Mouse (Mus musculus) embryo, embryonic 9.5 days (tissue): Measurements from ENCODE around the gene Klra4.
"Not testable (repeated sequence)": the region's sequence is repeated elsewhere in the genome, so short reads cannot be mapped to it uniquely, and the experiment has no call there.

Experiments
- DNase-seq: peaks from one replicate; pipeline ENCODE4 v3.0.0-alpha.2; 2017; ENCODE audit errors: extremely low spot score

Klra4 gene

DNA sequence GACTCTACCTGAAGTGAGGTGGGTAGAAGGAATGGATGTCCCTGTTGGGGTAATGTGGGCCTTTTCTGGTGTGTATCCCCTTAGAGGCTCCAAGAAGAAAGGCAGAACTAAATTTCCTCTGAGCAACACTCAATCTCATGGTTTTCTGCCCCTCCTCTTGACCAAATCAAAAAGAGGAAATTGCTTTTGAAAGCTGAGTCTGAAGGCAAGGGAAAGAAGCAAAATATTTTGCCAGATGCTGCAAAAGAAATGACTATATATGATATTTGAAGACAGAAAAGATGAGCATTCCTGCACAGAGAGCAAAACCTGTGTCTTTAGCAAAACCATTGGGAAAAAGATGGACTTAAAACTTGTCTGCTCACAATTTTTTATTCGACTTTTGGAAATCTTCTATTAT, at the start of gene Klra4:
Gene Klra4 (minus strand): TSS at position 101 of the 400 bp plus-strand sequence.
- not testable (repeated sequence) for DNase-seq

DNA sequence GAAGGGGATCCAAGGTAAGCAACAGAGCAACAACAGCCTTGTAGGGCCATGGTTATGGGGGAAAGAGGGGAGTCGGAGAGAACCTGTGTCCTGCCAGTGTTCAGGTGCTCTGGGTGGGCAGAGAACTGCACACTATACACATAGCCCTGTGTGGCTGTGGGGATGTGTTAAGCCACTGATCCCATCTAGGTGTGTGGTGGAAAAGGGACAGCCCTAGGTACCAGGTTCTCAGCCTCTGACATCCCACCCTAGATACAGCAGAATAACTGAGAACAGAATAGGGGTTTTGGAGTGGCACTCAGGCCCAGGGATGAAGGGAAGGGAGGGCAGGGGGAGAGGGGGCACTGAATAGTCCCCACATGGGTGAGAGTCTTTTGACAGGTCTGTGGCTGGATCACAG, 43.4 kb upstream of the Klra4 start:
- no peak for DNase-seq

DNA sequence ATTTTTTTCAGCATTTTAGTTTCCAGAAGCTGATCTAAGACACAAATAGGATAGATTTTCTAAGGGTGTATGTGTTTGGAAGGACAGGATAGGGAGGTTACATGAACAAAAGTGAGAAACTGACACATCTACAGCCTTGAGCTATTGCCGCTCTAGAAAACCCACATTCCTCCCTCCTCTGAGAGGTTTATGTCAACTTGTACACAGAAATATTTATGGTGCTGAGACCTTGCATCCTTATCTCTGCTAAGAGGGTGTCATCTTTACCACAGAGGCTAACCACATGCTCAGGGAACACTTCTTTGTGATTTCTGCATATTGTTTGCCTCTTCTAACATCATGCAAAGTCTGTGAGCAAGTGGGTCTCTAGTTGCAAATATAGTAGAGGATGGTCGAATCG, 35.7 kb upstream of the Klra4 start:
- not testable (repeated sequence) for DNase-seq

DNA sequence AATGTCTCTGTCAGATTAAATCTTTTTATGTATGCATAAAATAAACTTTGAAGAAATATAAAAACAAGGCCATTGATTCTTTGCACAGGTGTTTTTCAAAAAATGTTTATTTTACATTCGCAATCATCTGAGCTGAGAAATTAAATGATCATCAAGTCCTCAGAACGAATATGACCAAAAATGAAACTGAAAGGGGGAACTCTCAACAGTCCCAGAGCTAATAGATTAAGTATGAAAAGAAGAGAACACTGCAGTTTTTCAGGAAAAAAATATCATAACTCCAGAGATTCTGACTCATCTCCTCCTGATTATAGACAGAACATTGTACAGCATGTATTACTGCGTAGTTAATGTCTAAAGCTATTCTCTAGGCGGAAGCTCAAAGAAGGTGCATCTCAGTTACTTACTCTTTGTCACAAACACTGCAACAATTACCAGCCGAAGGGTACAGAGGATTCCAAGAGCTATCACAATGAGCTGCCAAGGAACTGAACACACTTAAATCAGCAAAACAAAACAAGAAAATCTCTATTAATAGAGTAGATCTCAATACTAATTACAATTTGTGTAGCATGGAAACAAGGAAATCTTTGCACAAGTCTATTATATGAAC, 25.4 kb upstream of the Klra4 start:
- no peak for DNase-seq

DNA sequence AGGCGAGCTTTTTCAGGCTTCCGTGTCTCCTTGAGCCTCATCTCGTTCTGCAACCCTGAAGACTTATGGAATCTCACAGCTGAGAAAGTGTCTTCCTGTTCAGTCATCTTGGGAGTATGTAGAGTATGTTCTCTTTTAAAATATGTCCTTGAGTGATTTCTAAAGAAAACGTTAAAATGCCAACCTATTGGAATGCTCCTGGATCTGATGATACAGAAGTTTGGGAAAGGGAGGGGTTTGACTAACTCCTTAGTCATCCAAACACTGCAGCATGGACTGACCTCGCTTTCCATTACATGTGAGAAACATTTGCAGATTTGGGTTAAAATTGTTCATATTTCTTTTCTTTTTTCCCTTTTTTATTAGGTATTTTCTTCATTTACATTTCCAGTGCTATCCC, 1.9 kb downstream of the Klra4 start:
- DNase-seq, result no peak

DNA sequence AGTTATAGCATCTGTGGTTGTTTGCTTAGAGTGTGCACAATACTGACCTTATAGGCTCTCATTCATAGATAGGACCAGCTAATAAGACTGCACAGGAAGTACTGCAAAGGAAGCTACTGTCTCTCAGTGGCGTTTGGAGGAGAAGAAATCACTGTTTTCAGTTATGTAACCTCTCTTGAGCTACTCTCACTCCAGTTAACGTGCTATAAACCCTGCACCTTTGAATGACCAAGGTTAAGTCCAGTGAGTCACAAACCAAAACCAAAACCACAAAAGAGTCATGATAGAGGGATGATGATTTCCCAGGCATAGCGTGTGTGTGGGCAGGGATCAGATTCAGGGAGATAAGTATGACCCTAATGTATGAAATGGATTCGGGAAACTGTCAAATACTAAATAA, 31.9 kb downstream of the Klra4 start:
- DNase-seq, result not testable (repeated sequence)

DNA sequence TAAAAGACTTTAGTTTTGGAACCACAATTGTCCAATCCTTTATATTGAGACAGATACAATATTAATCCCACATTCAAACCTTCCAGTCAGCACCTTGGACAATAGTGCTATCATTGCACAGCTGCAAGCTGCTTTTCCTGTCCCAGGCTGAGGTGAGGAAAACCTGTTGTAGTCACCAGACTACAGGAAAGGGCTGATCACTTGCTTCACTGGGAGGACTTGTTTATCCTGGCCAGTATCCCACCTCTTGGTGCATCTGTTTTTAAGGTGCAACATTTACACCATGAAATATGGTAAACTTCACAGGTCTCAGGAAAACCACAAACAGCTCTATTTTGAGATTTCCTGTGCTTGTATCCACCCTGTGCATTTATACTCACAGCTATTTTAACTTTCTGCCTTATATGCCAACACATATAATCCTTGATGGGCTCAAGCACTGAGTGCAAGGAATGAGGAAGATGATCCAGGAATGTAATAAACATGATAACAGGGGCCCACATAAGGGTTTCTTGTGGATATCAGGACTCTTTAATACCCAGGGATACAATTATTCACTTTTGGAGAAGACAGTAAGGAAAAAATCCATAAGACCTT, 35.5 kb downstream of the Klra4 start:
- not testable (repeated sequence) for DNase-seq

DNA sequence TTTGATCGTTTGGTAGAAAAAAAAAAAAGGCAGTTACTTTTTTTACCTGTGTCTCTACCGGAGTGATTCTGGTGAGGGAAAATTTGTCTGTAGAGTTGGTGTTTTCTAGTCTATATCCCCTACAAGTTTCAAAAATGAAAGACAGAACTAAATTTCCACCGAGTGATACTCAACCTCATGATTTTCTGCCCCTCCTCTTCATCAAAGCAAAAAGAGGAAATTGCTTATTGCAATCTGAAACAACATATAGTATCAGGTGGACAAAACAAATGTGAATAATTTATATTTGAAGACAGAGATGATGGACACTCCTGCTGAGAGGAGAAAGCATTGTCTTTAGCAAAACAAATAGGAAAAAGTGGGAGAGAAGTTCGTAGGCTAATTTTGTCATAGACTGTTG, 40.2 kb downstream of the Klra4 start, which contains the start of gene Klra6:
Gene Klra6 (minus strand): TSS at position 101 of the 400 bp plus-strand sequence.
- DNase-seq, result no peak
